Mouse (Mus musculus) heart, postnatal 0 days (tissue): ENCODE measurements around the gene Pycard. TPM values are rescaled to one million over a fixed set of nuclear protein-coding genes. Genes with fewer than 3 reads are reported as not detected.

ENCODE experiments used
- ATAC-seq: fragments of 200-750 bp; cut with Nextera tagmentation; 2 replicates; pipeline ENCODE4 v1.8.0; 2017; ENCODE audit warnings: low read depth, moderate number of reproducible peaks, moderate library complexity; ENCODE audit not compliant: insufficient read depth
- DNase-seq: peaks from one replicate; pipeline ENCODE4 v3.0.0-alpha.2; 2016; ENCODE audit warnings: low spot score
- H3K27ac ChIP-seq: fragments of 300-500 bp; sonication (generic); 2 replicates; pipeline ENCODE4 v1.5.1; 2014; ENCODE audit warnings: low read depth, mild to moderate bottlenecking
- H3K27me3 ChIP-seq: fragments of 300-500 bp; sonication (generic); 2 replicates; pipeline ENCODE4 v1.6.1; 2014; ENCODE audit warnings: low read length, mixed read lengths; ENCODE audit not compliant: control insufficient read depth, insufficient read depth
- H3K36me3 ChIP-seq: fragments of 300-500 bp; sonication (generic); replicated peaks from 2 replicates; pipeline ENCODE4 v1.6.1; 2014; ENCODE audit warnings: low read length, mixed read lengths; ENCODE audit not compliant: control insufficient read depth, insufficient read depth
- H3K4me1 ChIP-seq: fragments of 300-500 bp; sonication (generic); 2 replicates; pipeline ENCODE4 v1.6.1; 2014; ENCODE audit warnings: antibody characterized with exemption; ENCODE audit not compliant: control insufficient read depth, insufficient read depth
- H3K4me2 ChIP-seq: fragments of 300-500 bp; sonication (generic); 2 replicates; pipeline ENCODE4 v1.6.1; 2014; ENCODE audit warnings: low read depth, mild to moderate bottlenecking, low read length, moderate library complexity
- H3K4me3 ChIP-seq: fragments of 300-500 bp; sonication (generic); 2 replicates; pipeline ENCODE4 v1.5.1; 2014; ENCODE audit warnings: low read depth, low read length
- H3K9ac ChIP-seq: fragments of 300-500 bp; sonication (generic); replicated peaks from 2 replicates; pipeline ENCODE4 v1.6.1; 2014; ENCODE audit warnings: low read depth, low read length, mixed read lengths
- H3K9me3 ChIP-seq: fragments of 300-500 bp; sonication (generic); replicated peaks from 2 replicates; pipeline ENCODE4 v1.6.1; 2016; ENCODE audit warnings: low read length; ENCODE audit not compliant: control insufficient read depth
- CTCF ChIP-seq: IDR thresholded peaks from 2 replicates; pipeline ENCODE4 v1.5.1; 2016; ENCODE audit warnings: antibody characterized with exemption, control low read depth, low read depth
- EP300 ChIP-seq: IDR thresholded peaks from 2 replicates; pipeline ENCODE4 v1.6.1; 2016; ENCODE audit warnings: antibody characterized with exemption, low read depth
- WGBS: fragments of 180-500 bp; shearing (Covaris S2); extraction: QIAGEN DNeasy Blood & Tissue Kit; methylation state at CpG from one replicate; pipeline ENCODE4 v1.1.7; 2014; 5-methylcytosine and 5-hydroxymethylcytosine counted together
- polyA plus RNA-seq: library from polyadenylated mRNA; unstranded; fragments of >200 nt; fragmentation: Nextera tagmentation; extraction: Ambion mirVana; gene quantifications from 2 replicates; pipeline ENCODE4 v1.2.1, GENCODE M21; 2015
- total RNA-seq: library from RNA; depleted of rRNA; stranded (reverse); fragments of >200 nt; gene quantifications from 2 replicates; pipeline ENCODE4 v1.2.3, GENCODE M21; 2014; ENCODE audit warnings: low replicate concordance

Gene Pycard
- total and polyA plus RNA-seq, 2 experiments from 2014 or later: 30.7 to 43.0 TPM

DNA sequence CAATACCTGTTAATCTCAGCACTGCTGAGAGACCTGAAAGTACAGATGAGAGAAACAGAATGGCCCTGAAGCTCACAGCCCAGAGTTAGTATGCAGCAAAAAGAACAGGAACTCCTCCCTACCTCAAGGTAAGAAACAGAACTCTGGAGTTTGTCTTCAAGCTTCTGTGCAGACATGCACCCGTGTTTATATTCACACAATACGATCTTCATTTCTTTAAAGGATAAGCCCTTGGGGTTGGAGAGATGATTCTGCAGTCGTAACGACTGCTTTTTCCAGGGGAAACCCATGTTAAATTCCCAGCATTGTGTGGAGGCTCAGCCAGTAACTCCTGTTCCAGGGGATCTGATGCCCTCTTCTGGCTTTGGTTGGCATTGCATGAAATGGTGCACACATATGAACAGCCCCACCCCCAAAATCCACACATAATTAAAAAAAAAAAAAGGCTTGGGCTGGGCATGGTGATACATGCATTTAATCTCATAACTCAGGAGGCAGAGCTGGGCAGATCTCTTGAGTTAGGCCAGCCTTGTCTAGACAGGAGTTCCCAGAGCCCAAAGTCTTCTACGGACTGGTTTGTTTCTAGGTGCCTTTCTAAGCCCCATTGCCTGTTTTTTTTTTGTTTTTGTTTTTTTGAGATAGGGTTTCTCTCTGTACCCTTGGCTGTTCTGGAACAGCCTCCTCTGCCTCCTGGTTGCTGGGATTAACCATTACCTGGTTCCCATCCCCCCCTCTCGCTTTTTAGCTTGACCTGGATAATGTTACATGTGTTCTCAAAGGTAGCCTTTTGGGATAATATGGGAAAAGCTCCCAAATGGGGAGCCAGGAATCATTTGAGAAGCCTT lies 1.8 kb downstream of the Pycard start:
- H3K9ac ChIP-seq: no peak overlapping the region
- whole genome bisulfite sequencing: 55% methylated on average over 6 of the region's 6 CpGs
- peaks cover 23% of the 10 kb centered on the region for H3K36me3 ChIP-seq
- no peaks in the 10 kb centered on the region for H3K9me3 ChIP-seq
- H3K4me3 ChIP-seq: no peak overlapping the region
- no peaks in the 10 kb centered on the region for H3K27me3 ChIP-seq
- H3K27ac ChIP-seq: no peak overlapping the region
- peaks cover 6% of the 10 kb centered on the region for H3K4me1 ChIP-seq
- ATAC-seq: peak; percentile 60
- H3K4me2 ChIP-seq: no peak overlapping the region
- peak; percentile 47 for DNase-seq
- no peak for TF ChIP-seq EP300
- peak; percentile 57 for TF ChIP-seq CTCF

- 82% methylated on average over 1 of the region's 1 CpGs for WGBS
- no peak for DNase-seq
- no peak for ATAC-seq
- H3K4me2 ChIP-seq: no peak overlapping the region
- H3K9ac ChIP-seq: no peak overlapping the region
- no peaks in the 10 kb centered on the region for H3K9me3 ChIP-seq
- TF ChIP-seq EP300 (no peak), CTCF (no peak)
- no peaks in the 10 kb centered on the region for H3K27me3 ChIP-seq
- H3K36me3 ChIP-seq: peaks cover 50% of the 10 kb centered on the region
- no peak overlapping the region for H3K4me3 ChIP-seq
- peaks cover 6% of the 10 kb centered on the region for H3K4me1 ChIP-seq
- H3K27ac ChIP-seq: no peak overlapping the region
These were observed 4.8 kb downstream of the Pycard start for GRCm38 (mm10) chr7:127988904-127989303.

DNA sequence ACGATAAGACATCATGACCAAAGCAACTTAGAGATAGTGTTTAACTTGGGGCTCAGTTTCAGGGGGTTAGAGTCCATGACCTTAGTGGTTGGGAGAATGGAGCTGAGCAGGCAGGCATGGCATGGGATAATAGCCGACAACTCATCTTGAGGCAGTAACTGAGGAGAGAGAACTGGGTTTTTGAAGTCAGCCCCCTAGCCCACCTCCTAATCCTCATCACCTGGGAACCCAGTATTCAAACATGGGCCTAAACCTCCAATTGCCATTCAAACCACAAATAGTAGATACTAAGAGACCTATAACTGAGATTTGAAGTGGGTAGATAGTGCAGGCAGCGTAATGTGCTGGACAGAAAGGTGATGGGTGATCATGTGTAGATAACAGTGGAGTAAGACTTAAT lies 13.1 kb downstream of the Pycard start:
- Histone ChIP-seq H3K4me1 (no peaks in the 10 kb centered on the region), H3K9me3 (no peaks in the 10 kb centered on the region), H3K4me3 (no peak overlapping the region), H3K9ac (no peak overlapping the region), H3K27ac (no peak overlapping the region), H3K27me3 (no peaks in the 10 kb centered on the region), H3K36me3 (peaks cover 94% of the 10 kb centered on the region), H3K4me2 (no peak overlapping the region)
- 86% methylated on average over 3 of the region's 3 CpGs for WGBS
- ATAC-seq: no peak
- no peak for DNase-seq
- TF ChIP-seq EP300 (no peak), CTCF (no peak)

- no peak overlapping the region for H3K9ac ChIP-seq
- H3K4me3 ChIP-seq: no peak overlapping the region
- ATAC-seq (no peak), DNase-seq (no peak)
- no peaks in the 10 kb centered on the region for H3K27me3 ChIP-seq
- no peak for TF ChIP-seq EP300
- TF ChIP-seq CTCF: no peak
- 98% methylated on average over 2 of the region's 2 CpGs for WGBS
- no peak overlapping the region for H3K4me2 ChIP-seq
- no peaks in the 10 kb centered on the region for H3K9me3 ChIP-seq
- H3K27ac ChIP-seq: no peak overlapping the region
- H3K4me1 ChIP-seq: no peaks in the 10 kb centered on the region
- H3K36me3 ChIP-seq: peaks cover 93% of the 10 kb centered on the region
These were observed 14.8 kb downstream of the Pycard start for GRCm38 (mm10) chr7:127978856-127979255.

DNA sequence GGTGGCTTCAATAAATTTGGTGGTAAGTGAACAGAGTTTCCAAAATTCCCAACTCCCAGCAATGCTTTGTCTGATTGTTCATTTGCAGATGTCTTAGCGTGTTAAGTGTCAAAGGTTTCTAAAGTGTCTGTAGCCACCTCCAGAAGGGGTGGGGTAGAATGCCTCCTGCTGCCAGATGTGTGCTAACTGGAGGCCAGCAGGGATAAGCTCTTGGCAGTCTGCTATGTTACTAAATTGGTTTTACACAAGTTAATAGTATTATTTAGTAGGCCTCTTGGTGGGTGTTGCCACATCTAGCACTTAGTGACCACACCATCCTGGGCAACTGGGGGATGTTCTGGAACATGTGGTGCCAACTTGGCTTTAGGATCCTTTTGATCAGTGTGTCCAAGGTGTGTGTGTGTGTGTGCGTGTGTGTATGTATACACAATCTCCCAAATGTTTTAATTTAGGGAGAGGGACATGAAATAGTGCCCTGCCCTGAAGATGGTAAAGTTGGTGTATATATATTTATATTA lies 19.2 kb downstream of the Pycard start:
- Histone ChIP-seq H3K4me1 (peaks cover 6% of the 10 kb centered on the region; the same call in 1 of the 2 replicates), H3K4me3 (no peak overlapping the region), H3K4me2 (no peak overlapping the region), H3K27ac (no peak overlapping the region), H3K36me3 (peaks cover 93% of the 10 kb centered on the region), H3K27me3 (no peaks in the 10 kb centered on the region), H3K9ac (no peak overlapping the region), H3K9me3 (no peaks in the 10 kb centered on the region)
- no peak for ATAC-seq
- no peak for DNase-seq
- WGBS: 61% methylated on average over 2 of the region's 2 CpGs
- TF ChIP-seq CTCF: no peak
- TF ChIP-seq EP300: no peak
